Mouse (Mus musculus) embryo, embryonic 11.5 days (tissue): ENCODE measurements around the gene AI661453.

Experiments
- DNase-seq: peaks from one replicate; pipeline ENCODE4 v3.0.0-alpha.2; 2012; ENCODE audit warnings: low read depth, low spot score

The AI661453 gene

DNA sequence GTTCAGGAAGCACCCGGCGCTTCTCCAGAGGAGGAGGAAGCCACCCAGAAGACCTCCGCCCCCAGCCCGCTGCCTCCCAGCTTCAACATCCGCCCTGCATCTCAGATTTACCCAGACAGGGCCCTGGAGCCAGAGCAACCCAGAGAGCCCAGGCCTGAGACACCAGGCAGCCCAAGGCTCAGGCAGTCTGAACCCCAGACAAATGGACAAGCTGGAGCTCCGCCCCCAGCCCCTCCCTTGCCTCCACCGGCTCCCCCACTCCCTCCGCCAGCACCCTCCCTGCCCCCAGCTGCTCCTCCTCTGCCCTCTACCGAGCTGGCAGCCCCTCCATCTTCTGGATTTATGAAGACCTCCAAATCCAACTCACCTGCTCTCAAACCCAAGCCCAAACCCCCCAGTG lies 29.9 kb downstream of the AI661453 start:
- no peak for DNase-seq

DNA sequence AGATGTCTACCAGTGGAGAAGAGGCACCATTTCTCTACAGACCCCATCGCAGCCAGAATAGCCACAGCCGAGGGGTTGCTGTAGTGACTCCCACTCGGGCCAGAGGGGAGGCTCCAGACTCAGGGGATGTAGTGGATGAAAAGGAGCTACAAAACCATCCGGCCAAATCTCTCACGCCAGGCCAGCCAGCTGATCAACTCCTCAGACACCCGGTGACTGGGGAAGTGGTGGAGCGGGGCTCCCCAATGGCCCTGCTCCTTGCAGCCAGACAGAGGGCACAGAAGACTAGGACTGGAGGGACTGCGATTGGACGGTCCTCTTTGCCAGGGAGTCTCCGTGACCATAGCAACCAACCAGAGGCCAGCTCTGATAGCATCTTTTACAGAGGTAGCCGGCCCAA lies 31.2 kb downstream of the AI661453 start:
- no peak for DNase-seq

DNA sequence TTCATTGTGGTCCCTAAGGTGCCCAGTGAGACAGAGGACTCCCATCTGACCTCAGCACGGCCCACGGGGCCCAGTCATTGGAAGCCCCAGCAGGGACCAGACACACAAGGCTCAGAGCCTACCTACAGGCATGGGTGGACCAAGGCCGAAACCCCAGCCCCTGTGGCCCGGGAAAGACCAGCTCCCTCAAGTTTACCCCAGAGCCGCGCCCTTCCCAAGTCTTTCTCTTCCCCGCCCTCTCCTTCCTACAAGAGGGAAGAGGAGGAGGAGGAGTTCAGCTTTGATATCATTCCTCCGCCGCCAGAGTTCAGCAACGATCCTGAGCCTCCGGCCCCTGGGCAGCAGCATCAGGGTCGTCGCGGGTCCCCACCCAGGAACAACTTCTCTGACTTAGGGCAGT lies 31.6 kb downstream of the AI661453 start:
- DNase-seq = no peak

DNA sequence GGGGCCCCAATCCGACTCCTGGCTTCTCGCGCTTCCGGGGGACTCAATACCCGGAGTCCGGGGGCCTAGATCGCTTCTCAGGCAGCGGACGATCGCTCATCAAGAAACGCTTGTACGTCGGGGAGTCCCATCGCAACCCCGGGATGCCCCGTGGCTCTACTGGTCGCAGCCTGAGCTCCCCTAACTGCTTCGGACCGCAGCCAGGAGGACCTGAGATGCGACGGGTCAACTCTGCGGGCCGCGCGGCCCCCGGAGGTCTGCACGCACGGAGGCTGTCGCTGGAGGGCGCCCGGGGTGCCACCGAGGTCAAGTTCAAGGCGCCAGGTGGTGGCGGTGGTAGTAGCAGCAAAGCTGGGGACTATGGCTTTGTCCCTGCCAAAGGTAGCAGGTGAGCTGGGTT lies 32.1 kb downstream of the AI661453 start:
- no peak for DNase-seq

DNA sequence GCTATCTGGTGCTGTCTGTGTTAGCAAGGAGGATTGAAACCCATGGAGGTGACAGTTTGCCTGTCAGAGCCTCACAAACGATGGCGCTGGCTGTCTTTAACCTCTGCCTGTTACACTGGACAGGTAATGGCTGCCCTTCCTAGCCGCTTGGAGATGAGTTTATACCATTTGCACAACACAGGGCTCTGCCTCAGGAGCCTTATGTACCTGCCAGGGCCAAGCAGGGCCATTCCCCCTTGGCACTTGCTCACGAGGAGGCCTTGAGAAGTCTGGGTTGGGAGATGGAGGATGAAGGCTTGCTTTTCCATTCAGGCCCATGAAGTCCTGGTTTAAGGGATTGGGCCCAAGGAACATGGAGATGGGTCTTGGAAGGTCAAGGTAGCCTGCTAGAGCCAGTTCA lies 33.2 kb downstream of the AI661453 start:
- no peak for DNase-seq

DNA sequence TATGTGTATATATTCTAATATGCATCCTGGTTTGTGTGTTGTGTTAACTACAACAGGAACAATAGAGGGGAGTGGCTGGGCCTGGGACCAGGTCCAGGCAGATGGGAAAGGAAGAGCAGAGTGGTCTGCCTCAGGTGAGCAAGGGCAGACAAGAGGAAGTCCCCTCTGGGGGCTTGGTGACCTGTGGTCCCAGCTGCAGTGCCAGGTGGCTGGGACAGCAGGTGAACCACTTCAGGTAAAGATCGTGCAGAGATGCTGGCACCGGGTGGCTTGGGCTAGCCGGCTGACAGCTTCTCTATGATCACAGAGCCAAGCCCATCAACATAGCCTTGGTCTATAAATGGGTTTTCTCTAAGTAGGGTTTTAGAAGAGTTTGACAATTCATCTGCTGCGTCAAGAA lies 33.7 kb downstream of the AI661453 start:
- DNase-seq = no peak

DNA sequence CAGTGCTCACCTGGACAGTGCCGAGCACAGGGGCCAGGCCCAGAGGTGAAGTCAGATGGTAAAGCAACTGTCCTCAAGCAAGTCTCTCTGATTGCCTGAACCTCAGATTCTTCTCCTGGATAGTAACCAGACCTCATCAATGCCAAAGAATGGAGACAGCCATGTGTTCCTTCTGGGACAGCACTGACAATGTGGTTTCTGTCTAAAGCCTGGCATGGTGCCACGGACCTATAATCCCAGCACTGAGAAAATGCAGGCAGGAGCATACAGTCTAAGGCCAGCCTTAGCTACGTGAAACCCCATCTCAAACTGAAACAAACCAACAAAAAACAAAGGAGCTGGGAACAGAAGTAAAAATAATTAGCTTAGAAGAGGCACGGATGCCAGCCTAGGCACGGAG lies 34.3 kb downstream of the AI661453 start:
- DNase-seq = no peak

DNA sequence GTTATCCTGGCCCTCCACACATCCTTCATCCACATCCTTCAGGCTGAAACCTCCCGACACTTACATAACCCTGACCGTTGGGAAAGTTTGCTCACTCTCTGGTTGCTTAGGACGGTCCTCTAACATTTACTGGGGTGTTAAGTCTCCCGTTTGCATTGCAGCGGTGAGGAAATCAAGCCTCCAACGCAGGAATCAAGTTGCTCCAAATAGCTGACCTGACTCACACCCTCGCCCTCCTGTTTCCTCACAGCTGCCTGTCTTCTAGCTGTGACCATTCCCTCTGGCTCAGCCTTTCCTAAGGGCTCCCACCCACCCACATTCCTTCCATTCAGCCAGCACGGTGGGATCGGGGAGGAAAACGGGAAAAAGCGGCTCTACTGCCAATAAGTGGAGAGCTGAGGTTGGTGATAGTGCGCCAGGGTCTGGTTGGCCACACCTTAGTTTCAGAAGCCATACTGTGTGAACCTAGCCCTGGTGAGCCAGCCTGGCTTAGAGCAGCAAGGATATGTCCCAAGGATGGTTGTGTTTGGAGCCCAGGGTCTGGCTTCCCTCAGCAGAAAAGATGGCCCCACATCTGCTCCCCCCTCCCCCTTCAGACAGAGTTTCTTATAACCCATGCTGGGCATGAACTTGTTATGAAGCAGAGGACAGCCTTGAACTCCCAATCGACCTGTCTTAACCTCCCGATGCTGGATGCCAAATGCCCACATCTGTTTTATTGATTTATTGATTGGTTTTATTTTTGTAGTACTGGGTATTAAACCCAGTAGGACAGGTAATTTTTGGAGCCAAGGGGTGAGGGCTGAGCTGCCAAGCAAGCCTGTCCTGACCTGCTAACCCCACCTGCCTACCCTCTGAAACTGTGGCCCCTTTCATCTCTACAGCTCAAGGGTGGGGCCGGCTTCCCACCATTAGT lies 36.3 kb downstream of the AI661453 start:
- DNase-seq = no peak

DNA sequence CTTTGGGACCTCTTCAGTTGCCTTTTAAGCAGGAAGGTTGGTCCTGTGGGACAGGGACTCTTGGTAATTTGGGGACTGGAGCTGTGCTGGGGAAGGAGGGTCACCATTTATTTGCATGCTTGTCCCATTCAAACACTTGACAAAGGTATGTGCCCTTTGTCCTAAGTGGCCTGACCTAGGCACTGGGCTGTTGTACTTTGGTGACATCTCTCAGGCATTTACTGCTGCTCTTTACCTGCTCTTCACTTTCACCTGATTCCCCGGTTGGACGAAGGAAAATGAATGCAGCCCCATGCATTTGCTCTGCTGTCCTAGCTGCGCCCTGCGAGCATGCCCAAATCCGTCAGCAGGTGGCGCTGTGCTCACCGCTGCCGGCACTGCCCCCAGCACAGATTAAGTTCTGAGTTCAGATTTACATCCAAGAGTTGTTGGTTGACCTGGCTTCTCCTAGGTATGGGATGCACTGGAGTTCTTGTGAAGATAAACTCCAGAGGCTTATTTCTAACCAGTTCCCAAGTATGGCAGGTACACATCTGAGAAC lies 37.1 kb downstream of the AI661453 start:
- DNase-seq = no peak

DNA sequence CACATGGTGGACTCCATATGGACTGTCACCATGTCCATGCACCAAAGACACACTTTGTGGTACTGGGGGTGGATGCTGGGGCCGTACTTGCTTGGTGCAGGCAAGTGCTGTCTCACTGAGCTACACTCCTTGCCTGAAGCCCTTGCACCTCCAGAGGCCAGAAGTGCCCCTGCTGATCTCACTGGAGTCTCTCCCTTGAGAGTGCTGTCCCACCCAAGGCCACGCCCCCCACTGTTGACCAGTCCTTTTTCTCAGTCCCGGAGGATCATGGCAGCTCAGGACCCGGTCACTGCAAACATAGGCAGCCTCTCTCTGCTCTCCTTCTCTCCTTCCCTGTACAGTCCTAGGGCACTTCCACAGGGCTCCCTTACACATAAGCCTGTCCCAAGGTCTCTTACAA lies 37.8 kb downstream of the AI661453 start:
- no peak for DNase-seq

DNA sequence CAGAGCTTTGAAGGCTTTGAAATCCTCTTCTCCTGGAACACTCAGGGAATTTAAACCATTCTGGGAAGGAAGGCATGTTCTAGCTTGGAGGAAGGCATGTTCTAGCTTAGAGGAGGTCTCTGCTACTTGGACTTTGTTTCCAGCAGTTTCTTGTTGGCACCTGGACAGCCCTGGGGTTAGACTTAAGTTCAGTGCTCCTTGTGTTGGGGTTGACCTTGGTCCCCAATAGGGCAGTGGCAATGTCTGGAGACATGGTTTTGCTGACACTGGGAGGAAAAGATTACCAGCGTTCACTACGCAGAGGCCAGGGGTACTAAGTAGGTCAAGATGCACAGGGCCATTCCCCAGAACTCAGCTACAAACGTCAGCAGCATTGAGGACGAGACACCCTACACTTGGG lies 38.8 kb downstream of the AI661453 start:
- DNase-seq = no peak

DNA sequence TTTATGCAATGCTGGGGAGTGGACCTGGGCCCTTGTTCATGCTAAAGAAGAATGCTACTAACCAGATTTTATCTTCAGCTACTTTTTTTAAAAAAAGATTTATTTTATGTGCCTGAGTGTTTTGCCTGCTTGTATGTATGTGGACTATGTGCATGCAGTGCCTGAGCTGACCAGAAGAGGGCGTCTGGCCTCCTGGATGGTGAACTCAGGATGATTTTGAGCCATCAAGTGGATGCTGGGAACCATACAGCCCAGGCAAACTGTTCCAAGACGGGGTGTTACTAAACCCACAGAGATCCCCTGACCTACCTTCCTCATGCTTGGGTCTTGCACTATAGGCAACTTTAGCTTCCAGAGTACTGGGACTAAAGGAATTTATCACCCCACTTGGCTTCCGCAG lies 39.3 kb downstream of the AI661453 start:
- no peak for DNase-seq

DNA sequence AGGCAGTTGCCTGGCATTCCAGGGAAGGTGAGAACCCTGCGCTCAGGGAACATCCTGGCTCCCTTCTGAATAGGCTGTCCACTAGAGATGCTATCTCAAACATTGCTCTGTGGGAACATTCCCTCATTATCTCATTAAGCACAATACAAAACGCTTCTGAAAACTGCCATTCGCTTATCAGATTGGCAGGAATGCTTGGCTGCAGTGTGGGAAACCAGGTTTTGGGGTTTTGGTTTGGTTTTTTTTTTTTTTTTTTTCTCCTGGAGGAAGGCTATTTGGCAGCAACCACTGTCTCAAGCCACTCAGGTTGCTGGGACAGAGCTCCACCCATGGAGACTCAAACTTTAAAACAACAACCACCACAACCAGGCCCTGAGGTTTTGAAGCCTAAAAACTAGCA lies 43.5 kb downstream of the AI661453 start:
- no peak for DNase-seq

DNA sequence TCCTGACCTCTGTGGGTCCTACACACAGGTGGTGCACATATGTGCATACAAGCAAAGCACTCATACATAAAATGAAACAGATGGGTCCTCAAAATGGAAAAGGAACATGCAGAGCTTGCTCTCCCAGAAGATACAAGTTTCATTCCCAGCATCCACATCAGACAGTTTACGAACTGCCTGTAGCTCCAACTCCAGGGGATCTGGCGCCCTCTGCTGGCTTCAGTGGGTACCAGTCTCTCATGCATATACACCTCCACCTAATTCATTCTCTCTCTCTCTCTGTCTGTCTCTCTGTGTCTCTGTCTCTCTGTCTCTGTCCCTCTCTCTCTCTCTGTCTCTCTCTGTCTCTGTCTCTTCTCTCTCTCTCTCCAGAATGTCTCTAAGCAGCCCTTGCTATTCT lies 46.0 kb downstream of the AI661453 start:
- no peak for DNase-seq

DNA sequence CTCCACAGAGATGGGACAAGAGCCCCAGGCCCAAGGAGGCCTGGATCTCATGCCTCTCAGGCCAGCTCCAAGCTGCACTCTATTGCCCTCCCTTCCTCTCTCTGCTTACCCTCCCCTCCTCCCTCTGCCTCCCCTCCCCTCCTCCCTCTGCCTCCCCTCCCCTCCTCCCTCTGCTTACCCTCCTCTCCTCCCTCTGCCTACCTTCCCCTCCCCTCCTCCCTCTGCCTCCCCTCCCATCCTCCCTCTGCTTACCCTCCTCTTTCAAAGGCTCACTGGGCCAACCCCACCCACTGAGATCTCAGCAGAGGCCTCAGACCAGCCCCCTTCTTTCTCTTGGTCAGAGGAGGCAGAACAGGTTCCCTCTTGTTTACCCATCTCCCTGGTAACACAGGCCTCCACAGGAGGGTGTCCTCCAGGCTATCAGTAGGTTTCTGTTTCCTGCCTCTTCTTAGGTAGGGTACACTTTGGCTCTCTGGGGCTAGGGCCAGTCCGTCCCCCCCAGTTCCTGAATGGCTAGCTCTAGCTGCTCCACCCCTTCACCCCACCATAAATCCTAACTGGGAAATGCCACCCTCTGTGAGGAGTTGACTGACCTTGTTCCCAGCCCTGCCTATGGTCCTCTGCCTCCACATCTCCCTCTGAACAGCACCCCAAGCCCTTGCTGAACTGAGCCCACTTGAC lies 48.0 kb downstream of the AI661453 start:
- no peak for DNase-seq

DNA sequence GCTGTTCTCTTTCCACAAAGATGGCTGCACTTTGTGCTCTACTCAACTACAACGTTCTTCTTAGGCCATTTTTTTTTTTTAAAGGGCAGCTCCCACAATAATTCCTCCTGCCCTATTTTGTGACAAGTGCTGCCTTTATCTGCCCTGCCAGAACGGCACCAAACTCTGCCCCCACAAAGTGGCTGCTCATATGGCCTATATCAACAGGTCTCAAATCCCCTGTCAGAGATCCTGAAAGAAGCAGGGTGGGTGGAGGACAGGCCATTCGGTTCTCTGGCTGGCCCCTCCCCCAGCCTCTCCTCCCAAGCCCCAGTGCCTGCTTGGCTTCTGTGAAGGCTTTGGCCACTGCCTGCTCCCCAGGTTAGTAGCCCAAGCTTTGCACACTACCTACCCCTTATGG lies 48.6 kb downstream of the AI661453 start:
- DNase-seq = no peak

DNA sequence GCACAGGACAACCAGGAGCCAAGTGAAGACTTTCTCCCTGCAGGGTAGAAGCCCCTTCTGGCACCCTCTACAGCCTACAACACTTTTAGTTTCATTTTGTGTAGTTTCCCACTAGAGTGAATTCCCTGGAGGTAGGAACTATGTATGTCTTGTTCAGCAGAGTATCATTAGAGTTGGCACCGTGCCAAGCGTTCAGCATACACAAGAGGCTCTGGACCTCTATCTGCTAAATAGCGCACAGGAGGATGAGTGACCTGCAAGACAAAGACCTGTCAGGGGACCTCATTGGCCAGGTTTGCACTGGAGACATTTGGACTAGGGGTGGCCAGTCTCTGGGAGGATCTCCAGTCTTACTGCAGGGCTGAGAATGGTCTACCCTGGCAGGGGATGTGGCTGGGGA lies 49.4 kb downstream of the AI661453 start:
- DNase-seq = no peak

DNA sequence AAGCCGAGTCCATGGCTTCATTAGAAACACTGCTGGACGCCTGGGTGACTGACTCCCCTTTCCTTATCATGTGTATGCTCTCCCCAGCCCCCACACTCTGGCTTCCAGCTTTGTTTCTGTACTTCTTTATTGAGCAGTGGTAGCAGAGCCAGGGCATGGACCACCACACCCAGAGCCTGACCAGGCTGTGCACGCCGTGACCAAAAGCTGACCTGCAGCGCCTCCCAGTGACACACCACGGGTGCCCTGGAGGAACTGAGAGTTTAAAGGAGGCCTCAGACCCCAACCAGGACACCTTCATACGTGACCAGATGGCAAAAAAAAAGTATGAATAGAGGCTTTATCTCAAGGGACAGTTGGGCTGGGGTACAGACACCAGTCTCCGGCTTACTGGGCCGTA lies 54.4 kb downstream of the AI661453 start:
- no peak for DNase-seq

DNA sequence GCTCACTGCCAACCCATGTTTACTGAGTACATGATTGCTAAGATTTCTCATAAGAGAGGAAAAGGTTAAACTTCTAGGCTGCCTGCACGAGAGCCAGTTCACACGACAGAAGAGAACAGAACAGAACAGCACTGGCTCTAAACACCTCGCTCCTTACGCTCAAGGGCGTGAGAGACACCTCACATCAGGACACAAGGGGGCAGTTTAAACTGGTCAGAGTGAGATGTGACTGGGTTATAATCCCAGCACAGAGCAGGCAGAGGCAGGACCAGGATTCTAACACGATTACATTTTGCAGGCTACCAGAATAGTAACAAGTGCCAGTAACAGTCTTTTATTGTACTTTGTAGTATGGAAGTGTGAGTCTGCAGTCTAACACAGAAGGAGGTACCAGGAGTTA lies 56.3 kb downstream of the AI661453 start:
- DNase-seq = no peak

DNA sequence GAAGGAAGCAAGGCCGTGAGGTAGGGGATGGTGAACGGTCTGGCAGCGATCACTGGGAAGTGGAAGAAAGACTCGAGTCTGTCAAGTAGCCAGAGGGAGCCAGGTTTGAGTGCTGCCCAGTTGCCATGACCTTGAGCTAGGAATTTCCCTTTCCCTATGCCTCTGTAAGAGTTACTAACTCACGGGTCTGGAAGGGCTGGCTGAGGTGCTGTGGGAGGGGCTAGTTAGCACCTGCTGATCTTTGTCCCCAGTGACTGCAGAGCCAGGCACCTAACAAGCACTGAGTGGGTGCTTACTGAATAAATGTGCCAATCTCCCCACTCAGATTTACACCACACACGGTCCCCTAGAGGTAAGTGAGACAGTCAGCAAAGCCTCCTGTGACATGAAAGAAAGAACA lies 57.2 kb downstream of the AI661453 start:
- no peak for DNase-seq

DNA sequence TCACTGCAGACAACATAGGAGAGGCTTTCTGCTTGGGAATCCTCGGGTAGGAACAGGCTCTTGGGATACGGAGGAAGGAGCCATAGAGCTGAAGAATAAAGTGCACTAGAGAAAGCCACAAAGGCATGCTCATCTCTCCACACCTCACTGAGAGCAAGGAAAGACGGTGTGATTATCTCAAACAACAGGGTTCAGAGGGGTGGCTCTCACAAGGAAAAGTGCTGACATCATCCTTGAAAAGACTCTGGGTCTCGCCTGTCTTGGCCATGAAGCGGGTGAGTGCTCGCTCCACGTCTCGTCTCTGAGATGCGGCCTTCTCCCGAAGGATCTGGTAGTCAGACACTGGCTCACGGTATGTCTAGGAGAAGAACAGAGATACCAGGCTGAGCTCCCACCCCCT lies 57.7 kb downstream of the AI661453 start:
- DNase-seq = no peak

DNA sequence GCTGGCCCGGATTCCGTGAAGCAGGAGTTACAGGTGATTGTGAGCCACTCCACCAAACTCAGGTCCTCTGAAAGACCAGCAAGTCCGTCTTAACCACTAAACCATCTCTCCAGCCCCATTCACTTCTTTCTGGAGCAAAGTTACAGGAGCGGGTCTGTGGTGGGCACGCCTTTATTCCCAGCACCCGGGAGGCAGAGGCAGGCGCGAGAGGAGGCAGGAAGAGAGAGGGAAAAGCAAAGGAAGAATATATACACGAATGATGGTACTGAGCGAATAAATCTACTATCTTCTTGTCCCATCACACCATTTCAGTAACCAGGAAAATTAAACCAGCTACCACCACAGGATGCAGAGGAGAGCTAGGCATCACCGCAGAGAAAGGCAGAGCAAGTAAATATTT lies 65.1 kb downstream of the AI661453 start:
- no peak for DNase-seq
